Mouse (Mus musculus): Measurements from ENCODE around the gene Btn2a2.

DNA sequence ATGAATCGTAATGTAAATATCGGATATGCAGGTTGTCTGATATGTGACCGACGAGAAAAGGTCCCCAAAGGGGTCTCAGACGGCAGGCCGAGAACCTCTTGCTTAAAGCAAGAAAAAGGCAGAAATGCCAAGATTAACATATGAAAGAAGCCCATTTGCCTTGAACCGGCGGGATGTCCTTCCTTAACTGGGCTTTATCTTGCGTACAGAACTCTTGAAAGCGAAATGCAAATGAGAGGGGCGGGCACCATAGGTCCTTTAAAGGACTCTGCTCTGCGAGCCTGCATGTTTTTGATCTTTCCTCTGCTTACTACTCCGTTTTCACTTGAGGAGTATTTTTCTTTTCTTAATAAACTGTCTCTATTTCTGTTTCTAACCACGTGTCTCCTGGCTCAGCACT, 3.3 kb upstream of the Btn2a2 start:
- no peak for TF ChIP-seq CTCF (IDR thresholded peaks at IDR 0.05; ENCODE audit: borderline replicate concordance, insufficient read depth, low read depth, low read length)
- no peak for TF ChIP-seq POLR2A (IDR thresholded peaks at IDR 0.05; ENCODE audit: borderline replicate concordance, insufficient read depth, low read length)

Measured in cerebellum, adult 2 months (tissue).